Mouse (Mus musculus): ENCODE results near the gene Chchd2.

The Chchd2 gene

GRCm38 (mm10) chr5:129886911-129887636, at the start of gene Chchd2:
TSS of gene Chchd2 (minus strand) at chr5:129887470.
- under 1% methylated on average over 46 of the region's 46 CpGs for WGBS

GRCm38 (mm10) chr5:129936941-129937340, 49.7 kb upstream of the Chchd2 start:
- WGBS: 56% methylated on average over 4 of the region's 4 CpGs

GRCm38 (mm10) chr5:129929924-129930855, 42.9 kb upstream of the Chchd2 start:
- 56% methylated on average over 9 of the region's 9 CpGs for WGBS

- 77% methylated on average over 5 of the region's 5 CpGs for WGBS
Observed at GRCm38 (mm10) chr5:129925933-129926332, 38.7 kb upstream of the Chchd2 start.

GRCm38 (mm10) chr5:129924820-129925452, 37.7 kb upstream of the Chchd2 start:
- WGBS: 86% methylated on average over 8 of the region's 8 CpGs

GRCm38 (mm10) chr5:129921972-129922371, 34.7 kb upstream of the Chchd2 start:
- 93% methylated on average over 4 of the region's 4 CpGs for WGBS

- WGBS: 80% methylated on average over 8 of the region's 8 CpGs
Observed at GRCm38 (mm10) chr5:129919320-129919719, 32.0 kb upstream of the Chchd2 start.

GRCm38 (mm10) chr5:129918752-129919151, 31.5 kb upstream of the Chchd2 start:
- 80% methylated on average over 9 of the region's 9 CpGs for WGBS

- WGBS: 93% methylated on average over 24 of the region's 24 CpGs
Observed at GRCm38 (mm10) chr5:129918065-129918651, 30.9 kb upstream of the Chchd2 start.

- 88% methylated on average over 11 of the region's 11 CpGs for WGBS
Observed at GRCm38 (mm10) chr5:129915491-129915890, 28.2 kb upstream of the Chchd2 start.

GRCm38 (mm10) chr5:129914024-129914423, 26.8 kb upstream of the Chchd2 start:
- 40% methylated on average over 2 of the region's 2 CpGs for WGBS

- WGBS: 83% methylated on average over 7 of the region's 7 CpGs
Observed at GRCm38 (mm10) chr5:129909591-129909990, 22.3 kb upstream of the Chchd2 start.

GRCm38 (mm10) chr5:129909147-129909546, 21.9 kb upstream of the Chchd2 start:
- WGBS: 68% methylated on average over 9 of the region's 9 CpGs

- WGBS: under 1% methylated on average over 63 of the region's 63 CpGs
Observed at GRCm38 (mm10) chr5:129908242-129908965, 21.1 kb upstream of the Chchd2 start, which contains the start of gene Nupr1l. TSS of gene Nupr1l (plus strand) at chr5:129908540.

- WGBS: 34% methylated on average over 4 of the region's 4 CpGs
Observed at GRCm38 (mm10) chr5:129907775-129908174, 20.5 kb upstream of the Chchd2 start.

- WGBS: 87% methylated on average over 1 of the region's 1 CpGs
Observed at GRCm38 (mm10) chr5:129898449-129898848, 11.2 kb upstream of the Chchd2 start, which contains the start of gene Phkg1. TSS of gene Phkg1 (minus strand) at chr5:129898549.

GRCm38 (mm10) chr5:129895198-129896088, 8.2 kb upstream of the Chchd2 start, which contains the start of gene Zbed5:
TSS of gene Zbed5 (plus strand) at chr5:129895723.
- WGBS: 2% methylated on average over 44 of the region's 44 CpGs

- 63% methylated on average over 7 of the region's 7 CpGs for WGBS
Observed at GRCm38 (mm10) chr5:129890390-129890789, 3.1 kb upstream of the Chchd2 start.

GRCm38 (mm10) chr5:129886271-129886670, 999 bp downstream of the Chchd2 start:
- 27% methylated on average over 10 of the region's 10 CpGs for WGBS

GRCm38 (mm10) chr5:129879888-129880287, 7.4 kb downstream of the Chchd2 start:
- WGBS: 68% methylated on average over 3 of the region's 3 CpGs

Data from cerebral cortex, adult 2 months (tissue).